Mouse (Mus musculus) limb, embryonic 13.5 days (tissue): ENCODE data around the gene Cdrt4. TPM values are rescaled to one million over a fixed set of nuclear protein-coding genes. Genes with fewer than 3 reads are reported as not detected.
A peak's percentile ranks its signal among the peaks of the same experiment; 100 is the strongest.

Experiments
- ATAC-seq: fragments of 200-750 bp; cut with Nextera tagmentation; 2 replicates; pipeline ENCODE4 v1.8.0; 2017; ENCODE audit warnings: low read depth, moderate number of reproducible peaks, moderate TSS enrichment; ENCODE audit not compliant: low FRiP score
- H3K27ac ChIP-seq: fragments of 300-500 bp; sonication (generic); 2 replicates; pipeline ENCODE4 v1.5.1; 2015; ENCODE audit warnings: inconsistent platforms, mild to moderate bottlenecking, moderate library complexity
- H3K27me3 ChIP-seq: fragments of 300-500 bp; sonication (generic); 2 replicates; pipeline ENCODE4 v1.6.1; 2015; ENCODE audit warnings: mild to moderate bottlenecking, inconsistent platforms
- H3K36me3 ChIP-seq: fragments of 300-500 bp; sonication (generic); 2 replicates; pipeline ENCODE4 v1.6.1; 2015; ENCODE audit warnings: inconsistent platforms, mild to moderate bottlenecking, moderate library complexity
- H3K4me1 ChIP-seq: fragments of 300-500 bp; sonication (generic); 2 replicates; pipeline ENCODE4 v1.6.1; 2015; ENCODE audit warnings: inconsistent platforms
- H3K4me2 ChIP-seq: fragments of 300-500 bp; sonication (generic); replicated peaks from 2 replicates; pipeline ENCODE4 v1.6.1; 2015; ENCODE audit warnings: inconsistent platforms, mild to moderate bottlenecking, moderate library complexity
- H3K4me3 ChIP-seq: fragments of 300-500 bp; sonication (generic); 2 replicates; pipeline ENCODE4 v1.5.1; 2015; ENCODE audit warnings: moderate library complexity, mild to moderate bottlenecking, inconsistent platforms
- H3K9ac ChIP-seq: fragments of 300-500 bp; sonication (generic); 2 replicates; pipeline ENCODE4 v1.6.1; 2015; ENCODE audit warnings: mild to moderate bottlenecking, inconsistent platforms
- H3K9me3 ChIP-seq: fragments of 300-500 bp; sonication (generic); 2 replicates; pipeline ENCODE4 v1.6.1; 2016; ENCODE audit warnings: inconsistent platforms
- WGBS: fragments of 180-500 bp; shearing (Covaris S2); methylation state at CpG from one replicate; pipeline ENCODE4 v1.1.7; 2015; 5-methylcytosine and 5-hydroxymethylcytosine counted together
- polyA plus RNA-seq: library from polyadenylated mRNA; unstranded; fragments of >200 nt; fragmentation: Nextera tagmentation; extraction: Ambion mirVana; gene quantifications from 2 replicates; pipeline ENCODE4 v1.2.1, GENCODE M21; 2015

Gene Cdrt4
- polyA plus RNA-seq, 1 experiment from 2014 or later, result 0.62 TPM

DNA sequence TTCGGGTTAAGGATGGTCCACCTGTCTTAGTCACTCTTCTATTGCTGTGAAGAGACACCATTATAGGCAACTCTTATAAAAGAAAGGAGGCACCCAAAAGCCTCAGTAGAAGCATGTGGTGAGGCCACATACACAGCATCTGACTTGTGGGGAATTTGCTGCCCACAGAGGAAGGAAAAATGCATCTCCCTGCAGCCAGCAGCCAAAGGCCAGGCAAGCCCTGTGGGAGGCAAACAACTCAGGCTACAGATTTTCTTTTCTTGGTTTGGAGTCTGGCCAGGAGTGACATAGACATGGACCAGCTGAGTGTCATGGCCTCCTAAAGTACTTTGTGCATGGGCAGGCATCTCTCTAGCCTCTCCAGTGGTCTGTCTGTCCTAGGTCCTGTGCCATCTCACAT lies 1.4 kb upstream of the Cdrt4 start:
- no peak overlapping the region for H3K9ac ChIP-seq
- no peak overlapping the region for H3K4me3 ChIP-seq
- H3K27me3 ChIP-seq, result no peaks in the 10 kb centered on the region
- no peak overlapping the region for H3K4me2 ChIP-seq
- H3K27ac ChIP-seq, result no peak overlapping the region
- peaks cover 3% of the 10 kb centered on the region; the same call in 1 of the 2 replicates for H3K9me3 ChIP-seq
- H3K4me1 ChIP-seq, result 0 out of 2 replicates have a peak, but pooled peaks cover 4% of the 10 kb centered on the region
- H3K36me3 ChIP-seq, result no peaks in the 10 kb centered on the region
- WGBS, result 93% methylated on average over 1 of the region's 1 CpGs
- ATAC-seq, result no peak

- WGBS, result 81% methylated on average over 3 of the region's 3 CpGs
Measured at GRCm38 (mm10) chr11:62954766-62955165, 3.8 kb downstream of the Cdrt4 start.

GRCm38 (mm10) chr11:62955186-62955585 lies 4.2 kb downstream of the Cdrt4 start:
- no peaks in the 10 kb centered on the region for H3K27me3 ChIP-seq
- no peaks in the 10 kb centered on the region for H3K36me3 ChIP-seq
- H3K27ac ChIP-seq, result no peak overlapping the region
- H3K4me2 ChIP-seq, result no peak overlapping the region
- ATAC-seq, result no peak
- WGBS, result 84% methylated on average over 5 of the region's 5 CpGs
- no peak overlapping the region for H3K4me3 ChIP-seq
- H3K9me3 ChIP-seq, result peaks cover 3% of the 10 kb centered on the region; the same call in 1 of the 2 replicates
- no peaks in the 10 kb centered on the region for H3K4me1 ChIP-seq
- H3K9ac ChIP-seq, result no peak overlapping the region

More at GRCm38 (mm10) chr11:62954766-62955165, 3.8 kb downstream of the Cdrt4 start:
- H3K4me3 ChIP-seq, result no peak overlapping the region
- no peak for ATAC-seq
- H3K27ac ChIP-seq, result no peak overlapping the region
- H3K4me2 ChIP-seq, result no peak overlapping the region
- H3K36me3 ChIP-seq, result no peaks in the 10 kb centered on the region
- no peaks in the 10 kb centered on the region for H3K27me3 ChIP-seq
- H3K9ac ChIP-seq, result no peak overlapping the region
- H3K4me1 ChIP-seq, result no peaks in the 10 kb centered on the region
- H3K9me3 ChIP-seq, result peaks cover 3% of the 10 kb centered on the region; the same call in 1 of the 2 replicates

DNA sequence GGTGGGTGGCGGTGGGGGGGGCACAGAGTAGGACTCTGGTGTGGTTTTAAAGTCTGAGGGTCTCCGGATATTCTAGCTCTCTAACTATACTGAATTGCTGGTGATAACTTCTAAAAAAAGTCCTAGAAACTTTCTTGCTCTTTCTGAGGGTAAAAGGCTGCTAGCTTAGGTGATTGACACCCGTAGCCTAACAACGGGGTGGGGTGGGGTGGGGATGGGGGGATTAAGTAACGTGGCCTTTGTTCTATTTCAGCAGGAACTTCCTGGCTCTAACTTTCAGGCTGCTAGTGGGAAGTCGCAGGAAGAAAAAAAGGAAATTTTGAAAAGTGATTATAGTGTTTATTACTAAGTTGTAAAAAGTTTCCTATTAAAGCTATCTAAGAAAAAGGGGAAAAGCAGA lies 4.8 kb downstream of the Cdrt4 start:
- no peaks in the 10 kb centered on the region for H3K4me1 ChIP-seq
- no peak overlapping the region for H3K9ac ChIP-seq
- peaks cover 3% of the 10 kb centered on the region; the same call in 1 of the 2 replicates for H3K9me3 ChIP-seq

GRCm38 (mm10) chr11:62957626-62958180 lies 6.7 kb downstream of the Cdrt4 start:
- Histone ChIP-seq H3K27ac (no peak overlapping the region), H3K27me3 (no peaks in the 10 kb centered on the region), H3K36me3 (no peaks in the 10 kb centered on the region), H3K9me3 (peaks cover 3% of the 10 kb centered on the region; the same call in 1 of the 2 replicates), H3K4me2 (no peak overlapping the region), H3K4me1 (no peaks in the 10 kb centered on the region), H3K4me3 (no peak overlapping the region), H3K9ac (no peak overlapping the region)
- 89% methylated on average over 8 of the region's 8 CpGs for WGBS
- ATAC-seq, result no peak

More for the DNA sequence above, 4.8 kb downstream of the Cdrt4 start:
- Histone ChIP-seq H3K27me3 (no peaks in the 10 kb centered on the region), H3K36me3 (no peaks in the 10 kb centered on the region), H3K27ac (no peak overlapping the region), H3K4me2 (no peak overlapping the region), H3K4me3 (no peak overlapping the region)
- 38% methylated on average over 6 of the region's 6 CpGs for WGBS
- ATAC-seq, result no peak

GRCm38 (mm10) chr11:62963292-62963691 lies 12.3 kb downstream of the Cdrt4 start:
- WGBS, result 58% methylated on average over 4 of the region's 4 CpGs

DNA sequence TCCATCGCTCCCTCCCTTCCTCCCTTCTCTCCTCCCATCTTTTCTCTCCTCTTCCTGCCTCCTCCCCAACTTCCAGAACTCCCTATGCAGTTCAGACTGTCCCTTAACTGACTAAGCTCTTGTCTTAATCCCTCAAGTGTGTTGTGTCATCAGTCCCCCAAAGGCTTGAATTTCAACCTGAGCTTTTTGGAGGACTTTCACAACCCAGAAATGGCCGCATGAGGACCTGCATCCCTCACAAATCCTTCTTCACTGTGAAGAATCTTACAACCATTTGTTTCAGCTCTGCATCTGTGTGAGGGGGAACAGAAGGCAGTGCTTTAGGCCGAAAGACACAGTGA lies 15.4 kb downstream of the Cdrt4 start:
- H3K9ac ChIP-seq, result peak overlapping the region; percentile 59
- H3K27ac ChIP-seq, result peak overlapping the region; percentile 100
- no peaks in the 10 kb centered on the region for H3K27me3 ChIP-seq
- ATAC-seq, result no peak
- 49% methylated on average over 3 of the region's 3 CpGs for WGBS
- H3K4me1 ChIP-seq, result peaks cover 29% of the 10 kb centered on the region
- H3K36me3 ChIP-seq, result no peaks in the 10 kb centered on the region
- peak overlapping the region; percentile 62 for H3K4me2 ChIP-seq
- H3K9me3 ChIP-seq, result no peaks in the 10 kb centered on the region
- peak overlapping the region; percentile 30; the same call in 1 of the 2 replicates for H3K4me3 ChIP-seq

More at GRCm38 (mm10) chr11:62963292-62963691, 12.3 kb downstream of the Cdrt4 start:
- peaks cover 29% of the 10 kb centered on the region for H3K4me1 ChIP-seq
- H3K36me3 ChIP-seq, result no peaks in the 10 kb centered on the region
- H3K27ac ChIP-seq, result no peak overlapping the region
- H3K27me3 ChIP-seq, result no peaks in the 10 kb centered on the region
- H3K9me3 ChIP-seq, result no peaks in the 10 kb centered on the region
- no peak overlapping the region for H3K4me2 ChIP-seq
- H3K4me3 ChIP-seq, result no peak overlapping the region
- no peak for ATAC-seq
- no peak overlapping the region for H3K9ac ChIP-seq

- 2% methylated on average over 27 of the region's 27 CpGs for WGBS
- Histone ChIP-seq H3K9ac (peak overlapping the region; percentile 59), H3K9me3 (no peaks in the 10 kb centered on the region), H3K4me1 (peaks cover 29% of the 10 kb centered on the region), H3K4me3 (peak overlapping the region; percentile 30), H3K4me2 (peak overlapping the region; percentile 62), H3K27me3 (no peaks in the 10 kb centered on the region), H3K36me3 (no peaks in the 10 kb centered on the region), H3K27ac (peak overlapping the region; percentile 100)
- ATAC-seq, result peak; percentile 94
Measured at GRCm38 (mm10) chr11:62966765-62967633, 16.0 kb downstream of the Cdrt4 start.

- Histone ChIP-seq H3K9ac (no peak overlapping the region), H3K4me3 (no peak overlapping the region), H3K9me3 (peaks cover 6% of the 10 kb centered on the region; the same call in 1 of the 2 replicates), H3K27ac (no peak overlapping the region), H3K4me1 (peaks cover 21% of the 10 kb centered on the region), H3K4me2 (no peak overlapping the region), H3K27me3 (no peaks in the 10 kb centered on the region), H3K36me3 (no peaks in the 10 kb centered on the region)
- ATAC-seq, result no peak
- 93% methylated on average over 1 of the region's 1 CpGs for WGBS
Measured at GRCm38 (mm10) chr11:62977176-62977575, 26.2 kb downstream of the Cdrt4 start.

GRCm38 (mm10) chr11:62978886-62979285 lies 27.9 kb downstream of the Cdrt4 start:
- no peak for ATAC-seq
- H3K9ac ChIP-seq, result no peak overlapping the region
- H3K9me3 ChIP-seq, result peaks cover 6% of the 10 kb centered on the region; the same call in 1 of the 2 replicates
- H3K4me2 ChIP-seq, result no peak overlapping the region
- no peaks in the 10 kb centered on the region for H3K36me3 ChIP-seq
- peak overlapping the region; percentile 2; the same call in 1 of the 2 replicates for H3K27ac ChIP-seq
- no peaks in the 10 kb centered on the region for H3K27me3 ChIP-seq
- H3K4me3 ChIP-seq, result no peak overlapping the region
- peaks cover 30% of the 10 kb centered on the region for H3K4me1 ChIP-seq
- 48% methylated on average over 6 of the region's 6 CpGs for WGBS

DNA sequence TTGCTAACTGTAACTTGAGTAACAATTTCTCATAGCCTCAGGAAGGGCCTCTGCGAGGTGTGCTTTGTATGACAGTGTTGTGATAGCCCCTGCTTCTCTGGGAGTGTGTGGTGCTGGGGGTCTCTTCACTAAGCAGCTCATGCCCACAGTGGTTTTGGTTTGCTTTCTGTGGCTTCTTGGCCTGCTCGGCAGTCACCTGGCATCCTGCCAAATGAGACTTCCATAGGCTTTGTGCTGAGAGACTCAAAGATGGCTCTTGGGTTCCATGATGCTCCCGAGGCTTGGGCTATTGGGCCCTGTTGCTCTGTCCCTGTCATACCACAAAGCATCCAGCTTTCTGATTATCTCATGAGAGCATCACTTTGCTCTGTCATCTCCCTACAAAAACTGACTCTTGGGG lies 30.7 kb downstream of the Cdrt4 start:
- Histone ChIP-seq H3K9me3 (peaks cover 6% of the 10 kb centered on the region; the same call in 1 of the 2 replicates), H3K36me3 (no peaks in the 10 kb centered on the region), H3K27ac (no peak overlapping the region), H3K4me2 (no peak overlapping the region), H3K4me3 (no peak overlapping the region), H3K4me1 (peaks cover 45% of the 10 kb centered on the region), H3K27me3 (no peaks in the 10 kb centered on the region), H3K9ac (no peak overlapping the region)
- ATAC-seq, result no peak
- 68% methylated on average over 3 of the region's 3 CpGs for WGBS

GRCm38 (mm10) chr11:62983793-62984192 lies 32.8 kb downstream of the Cdrt4 start:
- Histone ChIP-seq H3K27ac (no peak overlapping the region), H3K4me3 (no peak overlapping the region), H3K36me3 (no peaks in the 10 kb centered on the region), H3K4me2 (no peak overlapping the region), H3K4me1 (peaks cover 28% of the 10 kb centered on the region), H3K27me3 (no peaks in the 10 kb centered on the region), H3K9ac (no peak overlapping the region), H3K9me3 (peaks cover 6% of the 10 kb centered on the region; the same call in 1 of the 2 replicates)
- 24% methylated on average over 3 of the region's 3 CpGs for WGBS
- no peak for ATAC-seq
